Mouse (Mus musculus) kidney, adult 8-10 months (tissue): Measurements from ENCODE around the gene Jarid2.

Experiments used
- DNase-seq, 2 experiments: peaks; one replicate each; pipeline ENCODE4 v3.0.0; 2022

Jarid2 gene

DNA sequence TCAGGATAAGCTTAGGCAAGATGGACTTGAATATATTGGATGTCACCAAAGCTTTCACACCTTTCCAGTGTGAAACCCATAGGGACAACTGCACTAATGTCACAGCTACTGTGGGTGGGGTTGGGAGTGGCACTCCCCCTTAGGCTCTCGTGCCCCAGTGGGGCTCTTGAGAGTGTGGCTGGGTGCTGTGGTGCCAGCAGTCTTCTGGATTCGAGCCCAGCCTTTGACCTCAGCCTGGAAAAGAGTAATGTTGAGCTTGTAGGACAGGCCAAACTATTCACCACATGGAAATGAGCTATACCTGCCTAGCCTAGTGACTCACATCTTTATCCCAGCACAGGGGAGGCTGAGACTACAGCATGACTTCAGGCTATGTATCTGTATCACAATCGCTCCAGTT lies 194.8 kb downstream of the Jarid2 start:
- no peak for DNase-seq

GRCm38 (mm10) chr13:44925173-44925572 lies 195.9 kb downstream of the Jarid2 start:
- DNase-seq = no peak

DNA sequence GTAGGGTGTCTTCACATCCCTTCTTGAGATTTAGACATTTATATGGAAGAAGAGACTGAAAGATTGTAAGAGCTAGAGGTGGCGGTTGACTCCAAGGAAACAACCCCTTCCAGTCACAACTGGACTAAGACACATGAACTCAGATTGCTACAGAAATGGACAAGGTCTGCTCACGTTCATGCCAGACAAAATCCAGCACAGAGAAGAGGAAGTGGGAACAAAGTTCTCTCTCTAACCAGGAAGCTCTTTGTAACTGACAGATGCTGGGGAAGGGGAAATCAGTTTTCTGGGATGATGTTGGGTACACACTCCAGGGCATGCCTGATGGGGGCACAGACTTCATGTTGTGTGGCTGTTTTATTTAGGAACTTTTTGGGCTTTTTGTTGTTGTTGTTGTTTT lies 197.0 kb downstream of the Jarid2 start:
- no peak for DNase-seq

DNA sequence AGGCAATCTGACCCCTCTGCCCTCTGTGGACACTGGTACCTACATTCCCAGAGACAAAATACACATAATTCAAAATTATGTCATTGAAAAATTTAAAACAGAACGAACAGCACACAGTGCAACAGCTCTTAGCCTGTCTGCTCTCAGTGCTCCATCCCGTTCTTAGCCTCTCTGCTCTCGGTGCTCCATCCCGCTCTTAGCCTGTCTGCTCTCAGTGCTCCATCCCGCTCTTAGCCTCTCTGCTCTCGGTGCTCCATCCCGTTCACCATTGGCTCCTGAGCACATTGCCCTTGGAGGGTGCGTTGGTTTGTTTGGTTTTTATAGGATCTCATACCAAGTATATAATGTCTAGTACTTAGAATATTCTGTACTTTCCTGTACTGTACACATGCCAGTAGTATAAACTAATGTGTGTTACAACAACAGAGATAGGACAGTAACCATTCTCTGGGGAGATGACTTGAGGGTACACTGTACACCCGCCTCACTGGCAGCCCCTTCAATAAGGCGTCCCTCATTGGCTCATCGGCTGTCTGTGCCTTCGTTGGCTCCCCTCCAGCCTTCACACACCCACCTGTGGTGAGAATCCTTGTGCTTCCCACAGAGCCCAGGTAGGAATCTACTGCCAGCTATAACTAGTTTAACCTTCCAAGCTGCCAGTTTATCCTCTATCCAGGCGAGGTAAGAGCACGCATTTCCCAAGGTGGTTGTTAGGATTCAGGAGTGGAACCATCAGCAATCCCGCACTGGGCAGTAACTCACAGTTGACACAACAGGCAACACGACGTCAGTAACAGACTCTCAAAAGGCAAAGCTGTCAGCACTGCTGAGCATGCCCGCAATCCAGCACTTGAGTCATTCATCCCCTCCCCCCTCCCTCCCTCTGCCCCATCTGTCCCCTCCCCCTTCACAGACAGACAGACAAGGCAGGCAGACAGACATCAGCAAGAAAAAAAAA lies 203.3 kb downstream of the Jarid2 start:
- no peak for DNase-seq

GRCm38 (mm10) chr13:44933575-44933974 lies 204.3 kb downstream of the Jarid2 start:
- no peak for DNase-seq

- DNase-seq = no peak
These were observed 208.4 kb downstream of the Jarid2 start for GRCm38 (mm10) chr13:44937681-44938080.

DNA sequence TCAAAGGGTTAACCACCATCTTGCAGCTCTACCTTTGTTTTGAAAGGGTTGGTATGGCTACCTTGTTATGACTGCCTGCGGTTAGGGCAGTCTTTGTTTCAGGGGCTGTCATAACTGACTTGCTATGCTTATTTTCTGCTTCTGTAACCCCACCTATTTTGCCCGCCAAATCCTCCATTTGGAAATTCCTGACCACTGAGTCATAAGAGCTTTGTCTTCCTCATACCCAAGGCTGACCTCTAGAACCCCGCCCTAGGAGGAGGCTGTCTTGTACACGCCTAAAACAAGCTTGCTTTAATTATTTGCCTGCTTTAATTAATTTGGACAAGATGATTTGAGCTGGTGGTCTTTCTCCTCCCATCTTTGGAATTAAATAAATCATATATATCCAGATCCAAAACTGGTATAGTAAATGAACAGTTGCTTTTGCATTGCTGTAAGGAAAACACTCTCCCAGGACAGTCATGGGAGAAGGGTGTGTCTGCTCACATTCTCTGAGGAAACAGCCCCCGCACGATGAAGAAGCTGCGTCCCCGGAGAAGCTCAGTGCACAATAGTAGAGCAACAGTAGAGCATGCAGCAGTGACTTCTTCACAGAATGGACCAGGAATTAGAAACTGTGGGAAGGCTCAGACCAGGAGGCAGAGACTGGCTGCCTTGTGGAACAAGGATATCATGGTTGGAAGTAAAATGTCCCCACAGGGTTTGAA lies 210.2 kb downstream of the Jarid2 start:
- no peak for DNase-seq

GRCm38 (mm10) chr13:44943618-44944017 lies 214.3 kb downstream of the Jarid2 start:
- no peak for DNase-seq

- DNase-seq = no peak
These were observed 217.8 kb downstream of the Jarid2 start for GRCm38 (mm10) chr13:44946880-44947635.

GRCm38 (mm10) chr13:44948320-44949250 lies 219.3 kb downstream of the Jarid2 start:
- no peak for DNase-seq

DNA sequence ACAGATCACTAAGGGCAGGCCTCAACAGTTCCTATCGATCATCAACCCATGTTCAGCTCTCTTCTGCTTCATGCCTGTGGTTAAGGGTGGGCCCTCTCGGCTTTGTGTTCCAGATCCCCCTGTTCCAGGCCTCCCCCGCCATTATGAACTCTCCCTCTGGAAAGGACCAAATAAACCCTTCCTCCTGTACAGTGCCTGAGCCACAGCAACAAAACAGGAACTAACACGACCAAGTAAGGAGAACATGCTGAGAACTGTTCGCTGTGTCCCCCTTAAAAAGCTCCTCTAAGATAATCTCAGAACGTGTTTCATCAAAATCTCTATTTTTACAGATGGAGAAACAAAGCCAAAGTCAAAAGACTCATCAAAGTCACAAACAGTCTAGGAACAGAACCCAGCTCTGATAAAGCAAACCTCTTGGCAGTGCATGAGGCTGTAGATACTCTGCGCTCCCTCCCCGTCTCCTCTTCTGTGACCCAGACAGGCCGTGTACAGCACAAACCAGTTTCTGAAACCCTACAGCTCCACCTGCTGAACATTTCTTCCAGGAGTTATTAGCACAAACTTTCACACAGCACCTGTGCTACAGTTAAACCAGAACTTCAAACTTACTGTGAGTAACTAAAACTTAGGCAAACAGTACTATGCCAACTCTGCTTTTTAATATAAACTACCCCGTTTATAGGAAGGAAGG lies 223.3 kb downstream of the Jarid2 start:
- peak in 1 of 2 experiments; percentile 13 for DNase-seq

DNA sequence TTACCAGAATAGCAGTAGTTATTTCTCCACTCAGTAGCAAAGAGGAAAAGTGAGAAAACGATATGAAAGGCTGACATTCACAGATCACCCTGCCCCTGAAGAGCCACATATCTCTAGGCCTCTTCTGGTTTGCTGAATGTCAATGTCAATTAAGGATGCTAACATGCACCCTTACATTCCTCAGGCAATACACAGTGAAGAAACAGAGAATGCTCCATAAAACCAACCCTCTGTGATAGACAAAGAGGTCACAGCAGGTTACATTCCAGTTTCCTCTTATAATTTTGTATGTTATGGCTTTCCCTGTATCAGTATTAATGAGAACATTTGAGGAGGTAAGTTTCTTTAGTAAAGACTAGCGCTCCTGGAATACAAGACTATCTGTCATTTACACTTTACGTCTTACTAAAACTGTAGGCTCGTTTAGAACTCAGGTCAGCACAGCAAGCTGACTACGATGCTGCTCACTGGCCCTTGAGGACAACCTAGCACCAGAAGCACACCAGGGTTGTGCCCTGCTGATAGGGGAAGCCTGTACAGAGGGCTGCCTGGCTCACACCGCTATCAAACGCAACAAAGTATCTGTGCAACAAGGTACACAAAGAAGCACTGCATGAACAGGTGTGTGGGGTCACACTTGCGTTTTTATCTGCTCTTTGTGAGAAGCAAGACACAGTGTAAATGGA lies 224.4 kb downstream of the Jarid2 start:
- DNase-seq = no peak

DNA sequence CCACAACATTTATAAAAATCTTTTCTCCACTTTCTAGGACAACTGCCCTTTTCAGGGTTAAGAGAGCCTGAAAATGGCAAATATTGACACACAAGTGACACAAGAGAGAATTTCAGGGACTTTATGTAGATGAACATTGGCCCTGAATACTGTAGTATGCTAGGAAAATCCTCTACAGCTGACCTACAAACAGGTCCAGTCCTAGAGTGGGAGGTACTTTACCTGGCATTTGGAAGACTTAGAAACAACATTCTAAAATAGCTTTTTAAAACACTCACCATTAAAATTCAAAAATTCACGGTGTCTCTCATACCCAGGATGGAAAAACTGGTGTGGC lies 224.9 kb downstream of the Jarid2 start:
- DNase-seq = no peak

DNA sequence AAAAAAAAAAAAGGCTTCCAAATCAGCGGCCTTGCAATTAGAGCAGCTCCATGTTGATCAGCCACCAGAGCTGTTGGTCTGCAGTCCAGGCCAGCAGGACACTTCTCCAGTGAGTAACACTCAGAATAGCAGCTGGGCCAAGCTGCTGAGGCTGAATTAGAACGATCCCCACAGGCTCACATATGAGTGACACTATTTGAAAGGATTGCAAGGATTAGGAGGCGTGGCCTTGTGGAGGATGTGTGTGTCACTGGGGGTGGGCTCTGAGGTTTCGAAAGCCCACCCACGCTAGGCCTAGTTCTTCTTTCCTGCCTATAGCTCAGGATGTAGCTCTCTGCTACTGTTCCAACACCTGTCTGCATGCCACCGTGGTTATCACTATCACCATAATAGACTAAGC lies 226.5 kb downstream of the Jarid2 start:
- no peak for DNase-seq

DNA sequence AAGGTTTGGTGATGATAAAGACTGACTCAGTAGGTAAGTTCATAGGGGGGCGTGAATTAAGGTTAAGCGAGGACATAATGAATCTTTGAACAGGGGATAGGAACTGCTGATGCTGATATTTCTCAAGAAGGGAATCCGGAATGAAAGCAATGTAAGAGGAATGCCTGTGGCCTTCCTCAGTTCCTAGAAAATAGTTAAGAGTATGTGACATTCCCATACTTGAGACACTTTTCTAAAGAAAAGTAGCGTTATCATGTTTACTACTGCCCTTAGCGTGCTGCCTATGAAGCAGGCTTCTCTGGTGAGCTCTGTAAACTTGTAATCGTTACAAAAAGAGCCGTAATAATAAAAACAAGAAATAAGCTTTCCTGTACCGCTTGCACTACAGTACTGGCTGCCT lies 227.8 kb downstream of the Jarid2 start:
- DNase-seq = no peak

DNA sequence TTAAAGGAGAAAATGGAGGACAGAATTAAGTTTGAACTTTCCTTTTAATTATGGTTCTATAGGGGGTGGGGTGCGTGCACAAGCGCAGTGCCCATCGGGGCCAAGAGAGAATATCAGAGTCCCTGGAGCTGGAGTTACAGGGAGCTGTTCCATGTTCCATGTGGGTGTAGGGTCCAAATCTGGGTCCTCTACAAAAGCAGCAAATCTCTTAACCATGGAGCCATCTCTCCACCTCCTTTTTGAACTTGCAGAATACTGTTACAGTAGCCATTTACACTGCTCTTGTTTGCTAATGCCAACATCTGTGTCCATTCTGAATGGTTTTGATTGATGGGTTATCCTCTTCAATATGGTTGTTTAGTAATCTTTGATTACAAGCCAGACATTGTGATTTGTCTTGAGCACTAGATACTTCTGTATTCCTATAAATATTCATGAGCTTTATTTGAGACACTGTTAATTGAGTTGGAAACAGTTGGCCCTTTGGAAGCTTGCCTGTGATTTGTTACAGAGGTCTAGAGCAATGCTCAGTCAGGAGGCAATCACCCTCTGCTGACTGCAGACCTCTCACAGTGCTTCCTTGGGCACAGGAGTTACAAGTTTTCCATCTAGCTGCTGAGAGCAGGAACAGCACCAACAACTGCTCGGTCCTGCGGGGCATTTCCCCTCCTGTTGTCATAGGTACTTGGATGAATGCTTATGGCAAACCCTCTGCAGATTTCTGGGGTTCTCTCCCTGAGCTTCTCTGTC lies 231.4 kb downstream of the Jarid2 start:
- DNase-seq = peak in 1 of 2 experiments; percentile 18
